Mouse (Mus musculus): Measurements from ENCODE around the gene Ppp1r9b. TPM values are rescaled to one million over a fixed set of nuclear protein-coding genes. Genes with fewer than 3 reads are reported as not detected.
A peak's percentile ranks its signal among the peaks of the same experiment; 100 is the strongest.

Ppp1r9b gene
- polyA plus RNA-seq, 1 experiment: 31.4 TPM

- Histone ChIP-seq H3K27me3 (ENCODE audit: control insufficient read depth) (peaks cover 10% of the 10 kb centered on the region; the same call in 1 of the 2 replicates), H3K9me3 (ENCODE audit: control insufficient read depth, low read length) (no peaks in the 10 kb centered on the region), H3K4me1 (ENCODE audit: control insufficient read depth) (peaks cover 94% of the 10 kb centered on the region), H3K36me3 (ENCODE audit: control insufficient read depth) (peaks cover 66% of the 10 kb centered on the region), H3K4me3 (replicated peaks) (peak overlapping the region; percentile 86)
- TF ChIP-seq GATA1 (IDR thresholded peaks at IDR 0.05; ENCODE audit: low read length) (no peak), TAL1 (IDR thresholded peaks at IDR 0.05; ENCODE audit: low read length) (no peak)
Measured at GRCm38 (mm10) chr11:94994208-94994814, 3.5 kb downstream of the Ppp1r9b start.

DNA sequence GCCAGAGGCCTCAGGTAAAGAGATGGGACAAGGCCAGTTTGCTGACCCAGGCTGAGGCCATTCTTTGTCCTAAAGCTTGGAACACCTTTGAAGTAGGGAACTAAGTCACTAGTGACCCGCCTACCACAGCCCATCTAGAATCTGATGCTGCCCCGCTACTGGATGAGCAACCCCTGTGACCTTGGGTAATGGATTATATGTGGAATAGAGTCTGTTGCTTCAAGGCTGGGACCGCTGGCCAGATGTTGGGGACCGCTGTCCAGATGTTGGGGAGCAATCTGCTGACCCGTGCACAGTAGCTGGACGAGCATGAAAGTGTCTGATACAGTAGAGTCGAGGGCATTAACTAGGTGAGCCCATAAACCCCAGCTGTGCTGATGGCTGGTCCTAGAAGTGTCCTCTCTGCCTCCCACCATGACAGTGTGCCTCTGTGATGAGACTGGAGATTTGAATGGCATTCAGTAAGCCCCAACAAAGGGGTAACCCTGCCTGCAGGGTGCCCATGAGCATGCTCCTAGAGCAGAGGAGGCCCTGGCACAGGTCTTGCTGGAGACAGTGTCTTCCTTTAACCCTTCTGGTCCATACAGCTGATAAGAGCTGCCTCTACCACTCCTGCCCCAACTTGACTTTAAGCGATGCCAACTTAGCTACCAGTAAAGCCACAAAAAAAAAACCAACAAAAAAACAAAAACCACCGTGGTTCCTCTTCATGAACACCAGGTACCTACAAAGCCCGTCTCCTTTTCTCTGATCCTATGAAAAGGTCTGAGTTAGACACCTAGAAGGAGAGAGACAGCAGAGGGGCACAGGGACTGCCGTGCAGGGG is 4.3 kb downstream of the Ppp1r9b start:
- peaks cover 10% of the 10 kb centered on the region; the same call in 1 of the 2 replicates for H3K27me3 ChIP-seq (ENCODE audit: control insufficient read depth)
- H3K9me3 ChIP-seq (ENCODE audit: control insufficient read depth, low read length): no peaks in the 10 kb centered on the region
- peaks cover 94% of the 10 kb centered on the region for H3K4me1 ChIP-seq (ENCODE audit: control insufficient read depth)
- no peak for TF ChIP-seq GATA1 (IDR thresholded peaks at IDR 0.05; ENCODE audit: low read length)
- TF ChIP-seq TAL1 (IDR thresholded peaks at IDR 0.05; ENCODE audit: low read length): no peak
- peaks cover 74% of the 10 kb centered on the region for H3K36me3 ChIP-seq (ENCODE audit: control insufficient read depth)
- peak overlapping the region; percentile 86 for H3K4me3 ChIP-seq (replicated peaks)

GRCm38 (mm10) chr11:94996101-94996500 is 5.3 kb downstream of the Ppp1r9b start:
- Histone ChIP-seq H3K9me3 (ENCODE audit: control insufficient read depth, low read length) (no peaks in the 10 kb centered on the region), H3K4me3 (replicated peaks) (peak overlapping the region; percentile 86), H3K36me3 (ENCODE audit: control insufficient read depth) (peaks cover 84% of the 10 kb centered on the region)

DNA sequence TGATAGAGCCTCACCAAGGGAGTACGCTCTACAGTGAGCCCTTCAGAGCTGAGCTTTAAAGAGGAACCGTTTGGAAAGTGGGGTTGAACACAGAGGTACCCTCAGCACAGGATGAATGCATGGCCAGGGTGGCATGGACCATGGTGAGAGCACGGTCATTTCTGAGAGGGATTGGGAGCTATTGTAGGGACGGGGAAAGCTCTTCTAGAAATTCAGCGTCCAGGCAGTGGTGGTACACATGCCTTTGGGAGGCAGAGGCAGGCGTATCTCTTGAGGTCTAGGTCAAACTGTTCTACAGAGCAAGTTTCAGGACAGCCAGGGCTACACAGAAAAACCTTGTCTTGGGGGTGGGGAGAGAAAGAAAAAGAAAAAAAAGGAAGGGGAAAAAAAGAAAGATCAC is 6.1 kb downstream of the Ppp1r9b start:
- peaks cover 100% of the 10 kb centered on the region for H3K4me1 ChIP-seq (ENCODE audit: control insufficient read depth)
- H3K27me3 ChIP-seq (ENCODE audit: control insufficient read depth): peaks cover 6% of the 10 kb centered on the region; the same call in 1 of the 2 replicates
- peaks cover 93% of the 10 kb centered on the region for H3K36me3 ChIP-seq (ENCODE audit: control insufficient read depth)
- no peak for TF ChIP-seq GATA1 (IDR thresholded peaks at IDR 0.05; ENCODE audit: low read length)
- no peak for TF ChIP-seq TAL1 (IDR thresholded peaks at IDR 0.05; ENCODE audit: low read length)
- H3K4me3 ChIP-seq (replicated peaks): peak overlapping the region; percentile 67
- H3K9me3 ChIP-seq (ENCODE audit: control insufficient read depth, low read length): no peaks in the 10 kb centered on the region

More at GRCm38 (mm10) chr11:94996101-94996500, 5.3 kb downstream of the Ppp1r9b start:
- H3K27me3 ChIP-seq (ENCODE audit: control insufficient read depth): peaks cover 10% of the 10 kb centered on the region; the same call in 1 of the 2 replicates
- TF ChIP-seq GATA1 (IDR thresholded peaks at IDR 0.05; ENCODE audit: low read length) (no peak), TAL1 (IDR thresholded peaks at IDR 0.05; ENCODE audit: low read length) (no peak)
- peaks cover 98% of the 10 kb centered on the region for H3K4me1 ChIP-seq (ENCODE audit: control insufficient read depth)

- peaks cover 99% of the 10 kb centered on the region for H3K36me3 ChIP-seq (ENCODE audit: control insufficient read depth)
- no peaks in the 10 kb centered on the region; the same call in 1 of the 2 replicates for H3K27me3 ChIP-seq (ENCODE audit: control insufficient read depth)
- peak; percentile 86 for TF ChIP-seq GATA1 (IDR thresholded peaks at IDR 0.05; ENCODE audit: low read length)
- peak; percentile 55 for TF ChIP-seq TAL1 (IDR thresholded peaks at IDR 0.05; ENCODE audit: low read length)
Measured at GRCm38 (mm10) chr11:94997596-94997995, 6.8 kb downstream of the Ppp1r9b start.

GRCm38 (mm10) chr11:94998041-94998531 is 7.3 kb downstream of the Ppp1r9b start:
- Histone ChIP-seq H3K4me1 (ENCODE audit: control insufficient read depth) (peaks cover 100% of the 10 kb centered on the region), H3K9me3 (ENCODE audit: control insufficient read depth, low read length) (no peaks in the 10 kb centered on the region), H3K36me3 (ENCODE audit: control insufficient read depth) (peaks cover 100% of the 10 kb centered on the region), H3K4me3 (replicated peaks) (peak overlapping the region; percentile 67), H3K27me3 (ENCODE audit: control insufficient read depth) (no peaks in the 10 kb centered on the region)
- TF ChIP-seq TAL1 (IDR thresholded peaks at IDR 0.05; ENCODE audit: low read length): no peak
- no peak for TF ChIP-seq GATA1 (IDR thresholded peaks at IDR 0.05; ENCODE audit: low read length)

More at GRCm38 (mm10) chr11:94997596-94997995, 6.8 kb downstream of the Ppp1r9b start:
- Histone ChIP-seq H3K4me1 (ENCODE audit: control insufficient read depth) (peaks cover 100% of the 10 kb centered on the region), H3K9me3 (ENCODE audit: control insufficient read depth, low read length) (no peaks in the 10 kb centered on the region), H3K4me3 (replicated peaks) (peak overlapping the region; percentile 67)

GRCm38 (mm10) chr11:95000128-95000527 is 9.3 kb downstream of the Ppp1r9b start:
- peaks cover 100% of the 10 kb centered on the region for H3K4me1 ChIP-seq (ENCODE audit: control insufficient read depth)
- no peaks in the 10 kb centered on the region for H3K27me3 ChIP-seq (ENCODE audit: control insufficient read depth)
- TF ChIP-seq TAL1 (IDR thresholded peaks at IDR 0.05; ENCODE audit: low read length): no peak
- TF ChIP-seq GATA1 (IDR thresholded peaks at IDR 0.05; ENCODE audit: low read length): no peak
- no peaks in the 10 kb centered on the region for H3K9me3 ChIP-seq (ENCODE audit: control insufficient read depth, low read length)
- H3K4me3 ChIP-seq (replicated peaks): no peak overlapping the region
- peaks cover 100% of the 10 kb centered on the region for H3K36me3 ChIP-seq (ENCODE audit: control insufficient read depth)

DNA sequence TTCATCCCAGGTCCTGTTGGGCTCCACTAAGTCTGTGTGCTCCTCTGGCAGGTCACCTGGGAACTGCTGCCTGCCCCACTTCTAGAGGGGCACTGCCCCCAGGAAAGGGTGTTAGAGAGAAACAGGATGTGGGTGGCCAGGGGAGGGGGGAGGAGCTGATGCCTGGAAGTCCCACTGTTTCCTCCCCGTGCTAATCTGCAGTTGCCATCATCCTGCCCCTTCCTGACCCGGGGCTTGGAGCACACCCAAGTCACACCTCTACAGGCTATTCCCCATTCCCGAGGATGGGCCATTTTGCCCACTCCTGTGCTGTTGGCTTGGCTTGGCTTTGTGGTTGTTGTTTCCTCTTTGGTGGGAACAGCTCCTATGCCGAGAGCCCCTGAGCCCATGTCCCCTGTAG is 9.7 kb downstream of the Ppp1r9b start:
- Histone ChIP-seq H3K4me1 (ENCODE audit: control insufficient read depth) (peaks cover 100% of the 10 kb centered on the region), H3K4me3 (replicated peaks) (peak overlapping the region; percentile 40), H3K27me3 (ENCODE audit: control insufficient read depth) (no peaks in the 10 kb centered on the region), H3K9me3 (ENCODE audit: control insufficient read depth, low read length) (no peaks in the 10 kb centered on the region), H3K36me3 (ENCODE audit: control insufficient read depth) (peaks cover 100% of the 10 kb centered on the region)
- TF ChIP-seq GATA1 (IDR thresholded peaks at IDR 0.05; ENCODE audit: low read length) (no peak), TAL1 (IDR thresholded peaks at IDR 0.05; ENCODE audit: low read length) (no peak)

DNA sequence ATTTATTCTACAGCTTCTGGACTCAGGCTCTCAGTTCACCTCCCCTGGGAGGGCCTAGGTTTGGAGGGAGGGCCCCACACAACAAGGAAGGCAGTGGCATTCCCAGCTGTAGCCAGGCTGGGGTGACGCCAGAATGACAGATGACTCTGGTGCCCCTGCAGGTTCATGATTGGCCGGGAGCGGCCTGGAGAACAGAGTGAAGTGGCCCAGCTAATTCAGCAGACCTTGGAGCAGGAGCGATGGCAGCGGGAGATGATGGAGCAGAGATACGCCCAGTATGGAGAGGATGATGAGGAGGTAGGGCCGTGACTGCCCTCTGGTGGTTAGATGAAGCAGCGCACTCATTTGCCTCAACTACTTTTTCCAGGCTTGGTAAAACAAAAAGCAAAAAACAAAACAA is 10.2 kb downstream of the Ppp1r9b start:
- peaks cover 100% of the 10 kb centered on the region for H3K4me1 ChIP-seq (ENCODE audit: control insufficient read depth)
- H3K27me3 ChIP-seq (ENCODE audit: control insufficient read depth): no peaks in the 10 kb centered on the region
- H3K4me3 ChIP-seq (replicated peaks): peak overlapping the region; percentile 40
- TF ChIP-seq GATA1 (IDR thresholded peaks at IDR 0.05; ENCODE audit: low read length) (peak; percentile 94), TAL1 (IDR thresholded peaks at IDR 0.05; ENCODE audit: low read length) (no peak)
- peaks cover 100% of the 10 kb centered on the region for H3K36me3 ChIP-seq (ENCODE audit: control insufficient read depth)
- no peaks in the 10 kb centered on the region for H3K9me3 ChIP-seq (ENCODE audit: control insufficient read depth, low read length)
